Mouse (Mus musculus) hindbrain, embryonic 14.5 days (tissue): Measurements from ENCODE around the gene Zfp446. TPM values are rescaled to one million over a fixed set of nuclear protein-coding genes. Genes with fewer than 3 reads are reported as not detected.

Experiments
- ATAC-seq: fragments of 200-750 bp; cut with Nextera tagmentation; 2 replicates; pipeline ENCODE4 v1.8.0; 2017; ENCODE audit warnings: moderate number of reproducible peaks, mild to moderate bottlenecking, moderate TSS enrichment, moderate library complexity; ENCODE audit not compliant: low FRiP score
- DNase-seq: peaks from one replicate; pipeline ENCODE4 v3.0.0-alpha.2; 2015; ENCODE audit warnings: low spot score
- H3K27ac ChIP-seq: fragments of 300-500 bp; sonication (generic); 2 replicates; pipeline ENCODE4 v1.5.1; 2014; ENCODE audit warnings: mild to moderate bottlenecking, moderate library complexity
- H3K27me3 ChIP-seq: fragments of 300-500 bp; sonication (generic); 2 replicates; pipeline ENCODE4 v1.6.1; 2014; ENCODE audit warnings: mild to moderate bottlenecking, low read length, mixed read lengths; ENCODE audit not compliant: control insufficient read depth, insufficient read depth
- H3K36me3 ChIP-seq: fragments of 300-500 bp; sonication (generic); replicated peaks from 2 replicates; pipeline ENCODE4 v1.6.1; 2014; ENCODE audit not compliant: control insufficient read depth, insufficient read depth
- H3K4me1 ChIP-seq: fragments of 300-500 bp; sonication (generic); replicated peaks from 2 replicates; pipeline ENCODE4 v1.6.1; 2014; ENCODE audit warnings: antibody characterized with exemption, low read length, mixed read lengths; ENCODE audit not compliant: control insufficient read depth, insufficient read depth
- H3K4me2 ChIP-seq: fragments of 300-500 bp; sonication (generic); replicated peaks from 2 replicates; pipeline ENCODE4 v1.6.1; 2014; ENCODE audit warnings: mild to moderate bottlenecking, moderate library complexity
- H3K4me3 ChIP-seq: fragments of 300-500 bp; sonication (generic); replicated peaks from 2 replicates; pipeline ENCODE4 v1.5.1; 2014; ENCODE audit warnings: mild to moderate bottlenecking, low read length
- H3K9ac ChIP-seq: fragments of 300-500 bp; sonication (generic); 2 replicates; pipeline ENCODE4 v1.6.1; 2014
- H3K9me3 ChIP-seq: fragments of 300-500 bp; sonication (generic); 2 replicates; pipeline ENCODE4 v1.6.1; 2016; ENCODE audit warnings: low read length; ENCODE audit not compliant: control insufficient read depth
- WGBS: fragments of 180-500 bp; shearing (Covaris S2); extraction: QIAGEN DNeasy Blood & Tissue Kit; methylation state at CpG from one replicate; pipeline ENCODE4 v1.1.7; 2014; 5-methylcytosine and 5-hydroxymethylcytosine counted together
- polyA plus RNA-seq: library from polyadenylated mRNA; unstranded; fragments of >200 nt; fragmentation: Nextera tagmentation; extraction: Ambion mirVana; gene quantifications from 2 replicates; pipeline ENCODE4 v1.2.1, GENCODE M21; 2014

Zfp446 gene
- polyA plus RNA-seq, 1 experiment from 2014 or later, result 8.9 TPM

DNA sequence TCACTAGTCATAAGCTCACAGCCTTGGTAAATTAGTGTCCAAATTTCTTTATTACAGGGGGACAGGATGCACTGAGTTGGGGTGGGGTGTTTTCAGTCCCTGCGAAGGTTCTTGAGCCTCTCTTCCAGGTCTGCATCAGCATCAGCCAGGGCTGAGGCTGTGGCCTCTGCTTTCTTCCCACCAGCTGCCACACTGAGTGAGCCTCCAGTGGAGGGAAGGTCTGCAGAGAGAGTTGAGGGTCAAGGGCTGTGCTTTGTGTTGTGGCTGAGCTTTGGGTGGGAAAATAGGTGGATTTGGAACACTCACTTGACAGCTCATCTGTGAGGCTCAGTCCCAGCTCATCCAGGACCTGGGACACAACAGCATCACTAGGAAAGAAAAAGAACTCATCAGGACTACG, 54.3 kb downstream of the Zfp446 start:
- Histone ChIP-seq H3K36me3 (peaks cover 82% of the 10 kb centered on the region), H3K4me3 (no peak overlapping the region), H3K27me3 (no peaks in the 10 kb centered on the region), H3K4me1 (peaks cover 27% of the 10 kb centered on the region), H3K9me3 (no peaks in the 10 kb centered on the region), H3K9ac (no peak overlapping the region), H3K4me2 (no peak overlapping the region), H3K27ac (no peak overlapping the region)
- 87% methylated on average over 2 of the region's 2 CpGs for WGBS
- ATAC-seq (no peak), DNase-seq (no peak)

DNA sequence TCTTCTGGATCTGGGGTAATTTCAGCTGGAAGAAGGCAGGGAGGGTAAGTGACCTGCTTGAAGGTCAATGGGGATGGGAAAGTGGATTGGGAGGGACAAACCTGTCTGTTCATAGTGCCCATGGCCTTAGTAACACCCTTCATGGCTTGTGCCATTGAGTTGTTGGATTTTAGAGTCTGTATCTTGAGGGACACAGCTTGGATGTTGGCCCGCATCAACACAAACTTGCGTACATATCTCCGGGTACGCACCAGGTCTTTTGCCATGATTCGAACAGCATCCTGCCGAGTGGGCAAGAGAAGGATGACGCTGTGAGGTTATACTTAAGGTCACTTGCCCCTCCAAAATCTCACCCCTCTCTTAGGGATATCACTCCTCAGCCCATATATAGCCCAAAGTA, 54.9 kb downstream of the Zfp446 start:
- no peak overlapping the region for H3K9ac ChIP-seq
- no peak overlapping the region for H3K27ac ChIP-seq
- ATAC-seq, result no peak

DNA sequence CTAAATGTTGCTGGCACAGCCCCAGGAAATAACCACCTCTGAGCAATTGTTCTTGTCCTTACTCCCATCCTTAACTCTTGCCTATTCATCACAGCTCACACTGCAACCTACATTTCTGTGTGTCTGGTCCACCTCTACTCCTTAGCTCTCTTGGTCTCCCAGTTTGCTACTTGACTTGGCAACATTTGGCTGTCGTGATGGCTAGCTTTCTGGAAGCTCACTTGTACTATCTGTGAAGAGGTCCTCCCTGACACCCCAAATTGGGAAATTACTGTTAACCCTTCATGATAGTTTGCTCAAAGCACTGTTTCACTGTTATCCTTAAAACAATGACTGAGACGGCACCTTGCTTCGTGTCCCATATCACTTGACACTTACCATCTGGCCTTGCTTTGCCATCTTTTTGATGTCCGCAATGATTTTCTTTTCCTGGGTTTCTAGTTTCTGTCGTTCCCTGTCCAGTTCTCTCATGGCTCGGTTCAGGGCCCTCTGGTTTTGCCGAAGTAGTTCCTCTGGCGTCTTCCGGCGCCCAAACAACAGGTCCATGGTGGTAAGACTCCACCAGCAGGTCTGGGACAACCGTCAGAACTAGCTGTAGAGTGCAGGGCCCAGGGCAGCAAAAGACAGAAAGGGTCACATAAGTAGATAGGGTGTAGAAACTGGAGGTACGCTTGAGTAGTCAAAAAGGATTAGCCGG, 56.0 kb downstream of the Zfp446 start:
- DNase-seq (no peak), ATAC-seq (no peak)
- Histone ChIP-seq H3K9me3 (no peaks in the 10 kb centered on the region), H3K4me2 (peak overlapping the region; percentile 75), H3K4me3 (peak overlapping the region; percentile 48), H3K27ac (peak overlapping the region; percentile 93), H3K4me1 (peaks cover 27% of the 10 kb centered on the region), H3K9ac (peak overlapping the region; percentile 73), H3K27me3 (no peaks in the 10 kb centered on the region), H3K36me3 (peaks cover 66% of the 10 kb centered on the region)
- 53% methylated on average over 13 of the region's 13 CpGs for WGBS

More for the DNA sequence above, 54.9 kb downstream of the Zfp446 start:
- peaks cover 27% of the 10 kb centered on the region for H3K4me1 ChIP-seq
- H3K4me3 ChIP-seq, result no peak overlapping the region
- H3K4me2 ChIP-seq, result no peak overlapping the region
- 93% methylated on average over 7 of the region's 7 CpGs for WGBS
- no peaks in the 10 kb centered on the region for H3K27me3 ChIP-seq
- DNase-seq, result no peak
- peaks cover 77% of the 10 kb centered on the region for H3K36me3 ChIP-seq
- no peaks in the 10 kb centered on the region for H3K9me3 ChIP-seq

DNA sequence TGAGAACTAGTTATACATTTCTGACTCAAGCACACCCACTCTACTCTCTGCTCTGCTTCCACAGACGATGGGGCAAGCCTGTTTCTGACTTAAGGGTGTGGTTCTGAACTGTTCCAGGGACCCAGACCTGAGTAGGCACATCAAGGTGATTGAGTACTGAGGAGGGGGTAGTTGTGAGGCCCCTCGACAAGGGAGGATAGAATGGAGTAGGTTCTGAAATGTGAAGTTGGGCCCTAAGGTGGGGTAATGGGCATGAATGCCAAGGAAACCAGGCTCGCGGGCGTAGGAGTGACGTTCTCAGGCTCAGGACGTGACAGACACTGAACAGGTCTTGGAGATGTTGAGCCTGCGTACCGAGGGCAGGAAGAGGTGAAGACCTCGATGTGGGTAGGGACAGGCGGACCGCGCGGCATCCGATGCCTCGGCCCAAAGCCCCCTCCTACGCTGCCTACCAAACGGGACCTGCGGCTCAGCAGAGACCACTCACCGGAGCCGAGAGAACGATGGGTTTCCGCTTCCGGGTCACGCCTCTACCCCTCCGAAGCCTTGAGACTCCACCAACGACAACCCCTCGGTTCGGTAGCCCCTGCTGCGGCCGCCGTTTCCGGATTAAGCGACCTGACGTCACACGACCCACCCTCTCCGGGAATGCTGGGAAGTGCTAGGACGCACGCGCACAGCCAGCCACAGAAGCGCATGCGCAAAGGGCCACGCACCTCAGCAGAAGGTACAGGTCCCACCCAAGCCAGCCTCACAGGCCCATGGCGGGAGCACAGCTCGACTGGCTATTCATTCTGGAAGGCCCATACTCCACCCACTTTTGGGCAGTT, 56.7 kb downstream of the Zfp446 start, which contains the start of gene Chmp2a:
Gene Chmp2a, minus strand, starts transcription at position 660 of the 830 bp plus-strand sequence.
- DNase-seq (peak; percentile 98), ATAC-seq (peak; percentile 84)
- Histone ChIP-seq H3K27ac (peak within 1 kb of the TSS; percentile 93), H3K4me1 (peaks cover 35% of the 10 kb centered on the region), H3K4me3 (peak within 1 kb of the TSS; percentile 48), H3K9me3 (no peaks in the 10 kb centered on the region), H3K4me2 (peak within 1 kb of the TSS; percentile 75), H3K36me3 (peaks cover 59% of the 10 kb centered on the region), H3K9ac (peak within 1 kb of the TSS; percentile 73), H3K27me3 (no peaks in the 10 kb centered on the region)
- WGBS, result under 1% methylated on average over 45 of the region's 45 CpGs

Other genes starting within 250 kb of the Zfp446 start
- gene Vmn2r56, start 242.8 kb upstream of the Zfp446 start, polyA plus RNA-seq, result not detected in 2 replicates
- 27.7 and 31.0 TPM in 2 replicates for gene Zscan18, start 174.2 kb upstream of the Zfp446 start, polyA plus RNA-seq
- gene Zfp329, start 159.0 kb upstream of the Zfp446 start, polyA plus RNA-seq, result 30.8 and 31.5 TPM in 2 replicates
- gene Zfp110, start 143.1 kb upstream of the Zfp446 start, polyA plus RNA-seq, result 26.9 and 27.7 TPM in 2 replicates
- gene Zfp128, start 96.7 kb upstream of the Zfp446 start, polyA plus RNA-seq, result 7.8 and 9.1 TPM in 2 replicates
- 10.5 and 13.0 TPM in 2 replicates for gene Zscan22, start 80.0 kb upstream of the Zfp446 start, polyA plus RNA-seq
- gene Rps5, start 55.6 kb upstream of the Zfp446 start, polyA plus RNA-seq, result 671 and 781 TPM in 2 replicates
- gene Rnf225, start 50.4 kb upstream of the Zfp446 start, polyA plus RNA-seq, result 0.87 and 0.95 TPM in 2 replicates
- gene Zfp324, start 12.0 kb upstream of the Zfp446 start, polyA plus RNA-seq, result 12.2 and 13.9 TPM in 2 replicates
- 0.14 and 0.29 TPM in 2 replicates for gene Slc27a5, start 20.3 kb downstream of the Zfp446 start, polyA plus RNA-seq
- gene Trim28, start 21.3 kb downstream of the Zfp446 start, polyA plus RNA-seq, result 268 and 271 TPM in 2 replicates
- 37.9 and 40.8 TPM in 2 replicates for gene Zbtb45, start 32.2 kb downstream of the Zfp446 start, polyA plus RNA-seq
- gene Chmp2a, start 57.0 kb downstream of the Zfp446 start, polyA plus RNA-seq, result 173 and 184 TPM in 2 replicates
- 178 and 179 TPM in 2 replicates for gene Ube2m, start 60.4 kb downstream of the Zfp446 start, polyA plus RNA-seq
- 6.2 and 6.4 TPM in 2 replicates for gene Mzf1, start 76.9 kb downstream of the Zfp446 start, polyA plus RNA-seq
- 0.11 and 0.21 TPM in 2 replicates for gene Vmn1r85, start 117.3 kb downstream of the Zfp446 start, polyA plus RNA-seq
- gene Vmn1r86, start 142.1 kb downstream of the Zfp446 start, polyA plus RNA-seq, result not detected in 2 replicates
- gene Vmn1r87, start 162.3 kb downstream of the Zfp446 start, polyA plus RNA-seq, result not detected in 2 replicates
- not detected in 2 replicates for gene Vmn1r88, start 181.7 kb downstream of the Zfp446 start, polyA plus RNA-seq
- not detected in 2 replicates for gene Vmn1r89, start 235.2 kb downstream of the Zfp446 start, polyA plus RNA-seq